Mouse (Mus musculus) lung, postnatal 0 days (tissue): Measurements from ENCODE around the gene Gm21981. TPM values are rescaled to one million over a fixed set of nuclear protein-coding genes. Genes with fewer than 3 reads are reported as not detected.
"Not testable (repeated sequence)": the region's sequence is repeated elsewhere in the genome, so short reads cannot be mapped to it uniquely, and the experiment has no call there.

Experiments used
- ATAC-seq: fragments of 200-750 bp; cut with Nextera tagmentation; 2 replicates; pipeline ENCODE4 v1.8.0; 2017; ENCODE audit warnings: moderate library complexity
- DNase-seq: peaks from one replicate; pipeline ENCODE4 v3.0.0-alpha.2; 2016; ENCODE audit warnings: low spot score
- H3K27ac ChIP-seq: fragments of 300-500 bp; sonication (generic); 2 replicates; pipeline ENCODE4 v1.5.1; 2014; ENCODE audit warnings: antibody characterized with exemption, mild to moderate bottlenecking, low read length, mixed read lengths
- H3K27me3 ChIP-seq: fragments of 300-500 bp; sonication (generic); replicated peaks from 2 replicates; pipeline ENCODE4 v1.6.1; 2014; ENCODE audit warnings: low read length, mixed read lengths; ENCODE audit not compliant: insufficient read depth
- H3K36me3 ChIP-seq: fragments of 300-500 bp; sonication (generic); 2 replicates; pipeline ENCODE4 v1.6.1; 2014; ENCODE audit warnings: low read length, mixed read lengths; ENCODE audit not compliant: insufficient read depth
- H3K4me1 ChIP-seq: fragments of 300-500 bp; sonication (generic); 2 replicates; pipeline ENCODE4 v1.6.1; 2014; ENCODE audit warnings: antibody characterized with exemption, low read depth, low read length, mixed read lengths; ENCODE audit not compliant: insufficient read depth
- H3K4me2 ChIP-seq: fragments of 300-500 bp; sonication (generic); replicated peaks from 2 replicates; pipeline ENCODE4 v1.6.1; 2014; ENCODE audit warnings: low read depth, mild to moderate bottlenecking, low read length, moderate library complexity, mixed read lengths
- H3K4me3 ChIP-seq: fragments of 300-500 bp; sonication (generic); 2 replicates; pipeline ENCODE4 v1.5.1; 2014; ENCODE audit warnings: low read depth, low read length
- H3K9ac ChIP-seq: fragments of 300-500 bp; sonication (generic); replicated peaks from 2 replicates; pipeline ENCODE4 v1.6.1; 2014; ENCODE audit warnings: low read depth, mild to moderate bottlenecking
- H3K9me3 ChIP-seq: fragments of 300-500 bp; sonication (generic); 2 replicates; pipeline ENCODE4 v1.6.1; 2016; ENCODE audit warnings: low read length, mixed read lengths
- CTCF ChIP-seq: IDR thresholded peaks from 2 replicates; pipeline ENCODE4 v1.5.1; 2016; ENCODE audit warnings: antibody characterized with exemption, mild to moderate bottlenecking
- EP300 ChIP-seq: IDR thresholded peaks from 2 replicates; pipeline ENCODE4 v1.6.1; 2016; ENCODE audit warnings: antibody characterized with exemption, mild to moderate bottlenecking, control low read depth
- WGBS: fragments of 180-500 bp; shearing (Covaris S2); extraction: QIAGEN DNeasy Blood & Tissue Kit; methylation state at CpG from one replicate; pipeline ENCODE4 v1.1.7; 2014; 5-methylcytosine and 5-hydroxymethylcytosine counted together
- polyA plus RNA-seq: library from polyadenylated mRNA; unstranded; fragments of >200 nt; fragmentation: Nextera tagmentation; extraction: Ambion mirVana; gene quantifications from 2 replicates; pipeline ENCODE4 v1.2.1, GENCODE M21; 2015

Gene Gm21981
- polyA plus RNA-seq, 1 experiment from 2014 or later: 0.18 TPM

DNA sequence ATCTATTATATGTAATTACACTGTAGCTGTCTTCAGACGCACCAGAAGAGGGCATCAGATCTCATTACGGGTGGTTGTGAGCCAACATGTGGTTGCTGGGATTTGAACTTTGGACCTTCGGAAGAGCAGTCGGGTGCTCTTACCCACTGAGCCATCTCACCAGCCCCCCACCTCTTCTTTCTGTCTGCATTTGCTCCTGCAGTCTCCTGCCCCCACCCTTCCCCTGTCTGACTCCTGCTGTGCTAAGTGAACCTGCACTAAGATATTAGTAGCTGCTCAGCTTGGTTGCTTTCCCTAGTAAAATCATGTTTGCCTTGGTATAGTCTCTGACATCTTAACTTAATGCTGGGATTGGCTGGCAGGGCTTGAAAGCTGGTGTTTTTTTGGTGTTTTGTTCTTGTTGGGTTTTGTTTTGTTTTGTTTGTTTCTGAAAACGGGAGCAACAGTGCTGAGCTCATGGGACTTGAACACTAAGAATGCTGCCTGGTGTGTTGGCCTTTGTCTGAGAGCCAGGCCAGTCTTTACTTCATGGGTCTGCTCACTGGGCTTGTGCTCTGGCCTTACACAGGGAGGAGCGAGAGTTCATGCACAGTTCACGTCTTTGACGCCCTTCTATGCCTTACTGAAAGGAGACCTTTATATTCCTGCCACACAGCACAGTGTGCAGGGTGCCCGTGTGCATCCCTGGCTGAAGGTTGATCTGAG, 31.1 kb downstream of the Gm21981 start:
- ATAC-seq: no peak
- no peak overlapping the region for H3K4me2 ChIP-seq
- DNase-seq: no peak
- 62% methylated on average over 9 of the region's 9 CpGs for WGBS
- no peaks in the 10 kb centered on the region for H3K27me3 ChIP-seq
- H3K36me3 ChIP-seq: no peaks in the 10 kb centered on the region
- TF ChIP-seq CTCF (no peak), EP300 (no peak)
- no peak overlapping the region for H3K9ac ChIP-seq
- H3K4me1 ChIP-seq: no peaks in the 10 kb centered on the region
- no peaks in the 10 kb centered on the region for H3K9me3 ChIP-seq
- H3K27ac ChIP-seq: no peak overlapping the region
- no peak overlapping the region for H3K4me3 ChIP-seq

DNA sequence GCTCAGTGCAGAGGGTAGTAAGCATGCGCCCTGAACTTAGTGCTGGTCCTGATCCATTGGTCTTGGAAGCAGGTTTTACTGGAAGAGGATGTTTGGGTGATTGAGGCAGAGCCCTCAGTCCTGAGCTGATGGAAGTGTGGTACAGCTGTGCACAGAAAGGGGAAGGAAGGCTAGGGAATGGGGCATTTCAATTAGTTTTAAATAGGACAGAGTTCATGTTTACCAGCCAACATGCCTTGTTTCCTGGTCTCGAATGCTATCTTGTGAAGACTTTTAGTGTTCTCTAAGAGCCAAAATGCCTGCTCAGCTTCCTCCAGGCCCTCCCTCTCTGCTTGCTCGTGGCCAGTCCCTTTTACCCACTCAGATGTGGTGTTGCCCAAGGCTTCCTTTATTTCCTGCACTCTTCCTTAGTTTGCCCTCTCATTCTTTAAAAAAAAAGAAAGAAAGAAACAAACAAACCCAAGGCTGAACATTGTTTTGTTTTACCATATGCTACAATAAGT, 35.5 kb downstream of the Gm21981 start:
- H3K9ac ChIP-seq: no peak overlapping the region
- H3K9me3 ChIP-seq: no peaks in the 10 kb centered on the region
- no peak overlapping the region for H3K4me3 ChIP-seq
- ATAC-seq (no peak), DNase-seq (no peak)
- H3K27me3 ChIP-seq: no peaks in the 10 kb centered on the region
- 73% methylated on average over 3 of the region's 3 CpGs for WGBS
- H3K4me2 ChIP-seq: no peak overlapping the region
- no peak overlapping the region for H3K27ac ChIP-seq
- H3K4me1 ChIP-seq: no peaks in the 10 kb centered on the region
- TF ChIP-seq CTCF (no peak), EP300 (no peak)
- no peaks in the 10 kb centered on the region for H3K36me3 ChIP-seq

DNA sequence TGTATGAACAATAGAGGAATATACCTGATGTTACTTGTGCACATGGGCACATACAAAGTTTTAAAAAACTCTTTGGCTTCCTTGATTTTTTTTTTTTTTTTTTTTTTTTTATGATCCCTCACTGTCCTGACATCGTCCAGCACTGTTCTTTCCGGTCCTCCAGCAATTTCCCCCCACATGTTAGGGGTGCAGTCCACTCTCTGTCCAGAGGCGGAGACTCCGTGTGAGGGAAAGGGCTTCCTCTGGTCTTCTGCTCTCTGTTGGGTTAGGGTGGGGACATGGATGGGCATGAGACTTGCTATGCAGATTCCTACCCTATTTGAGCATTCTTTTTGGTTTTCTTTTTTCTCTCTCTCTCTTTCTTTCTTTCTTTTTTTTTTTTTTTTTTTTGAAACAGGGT, 36.4 kb downstream of the Gm21981 start:
- ATAC-seq (no peak), DNase-seq (no peak)
- no peak overlapping the region for H3K4me3 ChIP-seq
- H3K27me3 ChIP-seq: no peaks in the 10 kb centered on the region
- TF ChIP-seq CTCF (peak; percentile 21), EP300 (no peak)
- no peak overlapping the region for H3K27ac ChIP-seq
- no peak overlapping the region for H3K9ac ChIP-seq
- no peaks in the 10 kb centered on the region for H3K9me3 ChIP-seq
- H3K36me3 ChIP-seq: no peaks in the 10 kb centered on the region
- no peaks in the 10 kb centered on the region for H3K4me1 ChIP-seq
- no peak overlapping the region for H3K4me2 ChIP-seq
- 76% methylated on average over 4 of the region's 4 CpGs for WGBS

DNA sequence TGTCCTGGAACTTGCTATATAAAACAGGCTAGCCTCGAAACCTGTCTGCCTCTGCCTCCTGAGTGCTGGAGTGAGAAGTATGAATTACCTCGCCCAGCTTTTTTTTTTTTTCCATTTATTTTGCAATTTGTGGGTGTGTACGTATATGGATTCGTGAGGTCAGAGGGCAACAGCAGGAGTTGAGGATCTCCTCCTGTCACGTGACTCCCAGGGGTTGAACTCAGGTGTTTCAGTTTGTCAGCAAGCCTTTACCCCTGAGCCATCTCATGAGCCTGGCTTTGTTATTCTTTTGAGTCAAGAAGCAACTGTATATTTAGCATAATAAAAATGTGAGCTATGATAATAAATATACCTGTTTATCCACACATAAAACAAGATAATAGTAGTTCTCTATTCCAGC, 38.6 kb downstream of the Gm21981 start:
- ATAC-seq (no peak), DNase-seq (no peak)
- no peaks in the 10 kb centered on the region for H3K27me3 ChIP-seq
- H3K4me1 ChIP-seq: no peaks in the 10 kb centered on the region
- H3K9ac ChIP-seq: no peak overlapping the region
- no peaks in the 10 kb centered on the region for H3K36me3 ChIP-seq
- no peak overlapping the region for H3K4me3 ChIP-seq
- no peak overlapping the region for H3K4me2 ChIP-seq
- 66% methylated on average over 5 of the region's 5 CpGs for WGBS
- H3K9me3 ChIP-seq: no peaks in the 10 kb centered on the region
- no peak overlapping the region for H3K27ac ChIP-seq
- no peak for TF ChIP-seq CTCF
- no peak for TF ChIP-seq EP300

DNA sequence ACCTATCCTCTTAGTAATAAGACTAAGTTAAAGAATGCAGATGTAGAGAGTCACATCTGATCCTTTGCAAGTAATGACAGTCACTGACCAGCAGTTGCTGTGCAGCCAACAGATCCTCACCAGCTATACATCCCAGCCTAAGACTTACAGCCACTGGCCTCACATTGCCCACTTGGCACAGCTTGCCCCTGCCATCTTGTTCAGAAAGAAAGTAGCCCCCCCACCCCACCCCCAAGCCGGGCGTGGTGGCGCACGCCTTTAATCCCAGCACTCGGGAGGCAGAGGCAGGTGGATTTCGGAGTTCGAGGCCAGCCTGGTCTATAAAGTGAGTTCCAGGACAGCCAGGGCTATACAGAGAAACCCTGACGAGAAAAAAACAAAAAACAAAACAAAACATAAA, 39.9 kb downstream of the Gm21981 start:
- not testable (repeated sequence) for H3K4me3 ChIP-seq, H3K27ac ChIP-seq, DNase-seq, H3K9me3 ChIP-seq, H3K36me3 ChIP-seq, H3K27me3 ChIP-seq, ATAC-seq, H3K4me1 ChIP-seq, H3K4me2 ChIP-seq, H3K9ac ChIP-seq
- WGBS: 95% methylated on average over 8 of the region's 8 CpGs

DNA sequence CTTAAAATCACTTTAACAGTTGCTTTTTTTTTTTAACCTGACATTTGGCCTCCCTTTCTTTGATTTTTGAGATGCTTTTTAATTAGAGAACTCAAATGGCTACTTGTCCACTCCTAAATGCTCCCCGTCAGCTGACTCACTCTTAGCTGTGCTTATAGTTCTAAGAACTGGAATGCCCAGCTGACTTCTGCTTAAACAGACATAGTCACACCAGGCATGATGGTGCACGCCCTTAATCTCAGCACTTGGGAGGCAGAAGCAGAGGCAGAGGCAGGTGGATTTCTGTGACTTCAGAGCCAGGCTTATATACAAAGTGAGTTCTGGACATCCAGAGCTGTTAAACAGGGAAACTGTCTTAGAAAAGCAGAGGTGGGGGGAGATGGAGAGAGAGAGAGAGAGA, 42.3 kb downstream of the Gm21981 start:
- H3K4me2 ChIP-seq: no peak overlapping the region
- 79% methylated on average over 2 of the region's 2 CpGs for WGBS
- no peak for ATAC-seq
- no peak for DNase-seq
- no peaks in the 10 kb centered on the region for H3K36me3 ChIP-seq
- TF ChIP-seq EP300 (no peak), CTCF (no peak)
- no peak overlapping the region for H3K27ac ChIP-seq
- no peaks in the 10 kb centered on the region for H3K9me3 ChIP-seq
- H3K27me3 ChIP-seq: no peaks in the 10 kb centered on the region
- H3K4me3 ChIP-seq: no peak overlapping the region
- no peaks in the 10 kb centered on the region for H3K4me1 ChIP-seq
- H3K9ac ChIP-seq: no peak overlapping the region

DNA sequence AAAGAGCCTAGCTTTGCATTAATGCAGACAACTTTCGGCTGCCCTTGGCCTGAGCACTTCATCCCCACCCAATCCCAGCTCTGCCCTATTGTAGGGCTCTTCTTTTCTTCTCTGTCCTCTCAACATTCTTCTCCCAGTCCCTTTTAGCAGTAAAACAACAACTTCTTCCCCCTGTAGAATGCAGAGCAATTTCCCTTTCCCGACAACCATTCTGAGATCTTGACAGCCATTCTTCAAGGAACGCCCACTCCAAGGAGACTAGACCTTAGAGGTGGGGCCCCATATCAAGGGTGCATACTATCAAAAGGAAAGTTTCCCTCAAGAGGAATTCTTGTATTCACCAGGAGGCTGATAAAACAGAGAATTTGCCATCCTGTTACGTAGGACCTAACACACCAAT, 45.3 kb downstream of the Gm21981 start:
- Histone ChIP-seq H3K9ac (no peak overlapping the region), H3K27me3 (no peaks in the 10 kb centered on the region), H3K4me3 (no peak overlapping the region), H3K4me1 (no peaks in the 10 kb centered on the region), H3K9me3 (no peaks in the 10 kb centered on the region), H3K27ac (no peak overlapping the region), H3K36me3 (no peaks in the 10 kb centered on the region), H3K4me2 (no peak overlapping the region)
- WGBS: 50% methylated on average over 4 of the region's 4 CpGs
- ATAC-seq (no peak), DNase-seq (no peak)
- no peak for TF ChIP-seq EP300
- no peak for TF ChIP-seq CTCF
